Mouse (Mus musculus) midbrain, embryonic 16.5 days (tissue): ENCODE measurements around the gene Vmn2r90. TPM values are rescaled to one million over a fixed set of nuclear protein-coding genes. Genes with fewer than 3 reads are reported as not detected.
"Not testable (repeated sequence)": the region's sequence is repeated elsewhere in the genome, so short reads cannot be mapped to it uniquely, and the experiment has no call there.

Experiments
- ATAC-seq: fragments of 200-750 bp; cut with Nextera tagmentation; 2 replicates; pipeline ENCODE4 v1.8.0; 2017; ENCODE audit warnings: moderate TSS enrichment
- H3K27ac ChIP-seq: fragments of 300-500 bp; sonication (generic); 2 replicates; pipeline ENCODE4 v1.5.1; 2014; ENCODE audit warnings: mild to moderate bottlenecking, low read length, mixed read lengths
- H3K27me3 ChIP-seq: fragments of 300-500 bp; sonication (generic); 2 replicates; pipeline ENCODE4 v1.6.1; 2014; ENCODE audit warnings: low read depth, low read length, mixed read lengths; ENCODE audit not compliant: control insufficient read depth, insufficient read depth
- H3K36me3 ChIP-seq: fragments of 300-500 bp; sonication (generic); 2 replicates; pipeline ENCODE4 v1.6.1; 2014; ENCODE audit warnings: mild to moderate bottlenecking, low read length, moderate library complexity, mixed read lengths; ENCODE audit not compliant: control insufficient read depth, insufficient read depth
- H3K4me1 ChIP-seq: fragments of 300-500 bp; sonication (generic); 2 replicates; pipeline ENCODE4 v1.6.1; 2014; ENCODE audit warnings: mild to moderate bottlenecking, low read length, mixed read lengths; ENCODE audit not compliant: control insufficient read depth, insufficient read depth
- H3K4me2 ChIP-seq: fragments of 300-500 bp; sonication (generic); 2 replicates; pipeline ENCODE4 v1.6.1; 2014; ENCODE audit warnings: mild to moderate bottlenecking, low read length, mixed read lengths
- H3K4me3 ChIP-seq: fragments of 300-500 bp; sonication (generic); 2 replicates; pipeline ENCODE4 v1.5.1; 2014; ENCODE audit warnings: low read depth, mild to moderate bottlenecking, low read length, moderate library complexity, mixed read lengths
- H3K9ac ChIP-seq: fragments of 300-500 bp; sonication (generic); 2 replicates; pipeline ENCODE4 v1.6.1; 2014; ENCODE audit warnings: low read depth, low read length, mixed read lengths
- H3K9me3 ChIP-seq: fragments of 300-500 bp; sonication (generic); replicated peaks from 2 replicates; pipeline ENCODE4 v1.6.1; 2014; ENCODE audit warnings: mild to moderate bottlenecking, low read length, mixed read lengths; ENCODE audit not compliant: control insufficient read depth, poor library complexity, severe bottlenecking
- WGBS: fragments of 180-500 bp; shearing (Covaris S2); extraction: QIAGEN DNeasy Blood & Tissue Kit; methylation state at CpG from one replicate; pipeline ENCODE4 v1.1.7; 2014; 5-methylcytosine and 5-hydroxymethylcytosine counted together
- polyA plus RNA-seq: library from polyadenylated mRNA; unstranded; fragments of >200 nt; fragmentation: Nextera tagmentation; extraction: Ambion mirVana; gene quantifications from 2 replicates; pipeline ENCODE4 v1.2.1, GENCODE M21; 2015

Gene Vmn2r90
- polyA plus RNA-seq, 1 experiment from 2014 or later, result not detected

- not testable (repeated sequence) for H3K4me2 ChIP-seq, ATAC-seq, H3K9ac ChIP-seq, H3K4me1 ChIP-seq, H3K27me3 ChIP-seq, H3K36me3 ChIP-seq, H3K9me3 ChIP-seq, H3K27ac ChIP-seq, H3K4me3 ChIP-seq
These were observed 38.0 kb downstream of the Vmn2r90 start for GRCm38 (mm10) chr17:17741516-17741915.

DNA sequence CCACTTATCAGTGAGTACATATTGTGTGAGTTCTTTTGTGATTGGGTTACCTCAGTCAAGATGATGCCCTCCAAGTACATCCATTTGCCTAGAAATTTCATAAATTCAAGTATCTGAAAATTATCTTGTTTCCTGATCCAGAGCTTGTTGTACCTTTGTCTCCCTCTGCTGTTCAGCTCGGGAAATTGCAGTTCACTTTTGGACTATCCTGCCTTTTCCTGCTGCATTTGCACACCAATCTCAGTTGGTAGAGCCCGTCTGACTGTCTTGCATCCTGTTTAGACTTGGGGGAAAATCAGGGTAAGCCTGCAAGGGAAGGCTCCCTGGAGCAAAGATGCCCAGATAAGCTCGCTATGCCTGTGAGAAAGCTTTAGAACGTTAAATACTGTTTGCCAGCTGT is 45.8 kb downstream of the Vmn2r90 start:
- not testable (repeated sequence) for H3K4me2 ChIP-seq, ATAC-seq, H3K27ac ChIP-seq, H3K4me1 ChIP-seq, H3K36me3 ChIP-seq, H3K4me3 ChIP-seq, H3K9ac ChIP-seq, H3K9me3 ChIP-seq, H3K27me3 ChIP-seq
- 8% methylated on average over 4 of the region's 4 CpGs for WGBS

GRCm38 (mm10) chr17:17762614-17763293 is 59.2 kb downstream of the Vmn2r90 start:
- Histone ChIP-seq H3K4me2 (no peak overlapping the region), H3K4me3 (no peak overlapping the region), H3K36me3 (no peaks in the 10 kb centered on the region), H3K9ac (no peak overlapping the region), H3K4me1 (no peaks in the 10 kb centered on the region), H3K27ac (no peak overlapping the region), H3K9me3 (no peaks in the 10 kb centered on the region), H3K27me3 (no peaks in the 10 kb centered on the region)
- WGBS, result 76% methylated on average over 1 of the region's 1 CpGs
- ATAC-seq, result no peak

DNA sequence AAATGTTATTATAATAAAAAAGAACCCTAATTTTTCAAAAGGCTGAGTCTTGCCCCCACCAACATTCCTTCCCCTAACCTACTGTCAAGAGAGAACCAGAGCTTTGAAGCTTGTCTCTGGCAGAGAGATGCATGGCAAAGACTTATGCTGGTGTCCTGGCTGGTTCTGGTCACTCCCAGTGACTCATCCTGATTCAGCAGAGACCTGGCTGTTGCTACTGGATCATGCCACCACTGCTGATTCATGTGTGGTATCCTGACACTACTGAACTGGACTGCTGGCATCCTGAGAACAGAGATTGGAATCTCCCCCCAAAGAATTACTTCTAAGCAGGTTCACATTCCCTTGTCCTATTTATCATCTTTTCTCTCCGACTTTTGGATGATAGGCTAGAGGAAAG is 60.7 kb downstream of the Vmn2r90 start:
- H3K27me3 ChIP-seq, result no peaks in the 10 kb centered on the region
- H3K4me1 ChIP-seq, result no peaks in the 10 kb centered on the region

GRCm38 (mm10) chr17:17766481-17766880 is 62.9 kb downstream of the Vmn2r90 start:
- no peak overlapping the region for H3K27ac ChIP-seq
- ATAC-seq, result peak; percentile 78
- no peak overlapping the region for H3K4me3 ChIP-seq
- H3K9ac ChIP-seq, result no peak overlapping the region
- no peaks in the 10 kb centered on the region for H3K36me3 ChIP-seq
- no peaks in the 10 kb centered on the region for H3K27me3 ChIP-seq
- H3K4me1 ChIP-seq, result no peaks in the 10 kb centered on the region
- no peaks in the 10 kb centered on the region for H3K9me3 ChIP-seq
- WGBS, result 11% methylated on average over 3 of the region's 3 CpGs
- no peak overlapping the region for H3K4me2 ChIP-seq

More for the DNA sequence above, 60.7 kb downstream of the Vmn2r90 start:
- no peak for ATAC-seq
- no peak overlapping the region for H3K4me3 ChIP-seq
- H3K4me2 ChIP-seq, result no peak overlapping the region
- 48% methylated on average over 1 of the region's 1 CpGs for WGBS
- no peaks in the 10 kb centered on the region for H3K9me3 ChIP-seq
- H3K27ac ChIP-seq, result no peak overlapping the region
- no peak overlapping the region for H3K9ac ChIP-seq
- no peaks in the 10 kb centered on the region for H3K36me3 ChIP-seq

Other genes with a start within 250 kb of the Vmn2r90 start
- gene Lnpep, start 78.7 kb upstream of the Vmn2r90 start, polyA plus RNA-seq, result 6.6 and 8.5 TPM in 2 replicates
- gene Spaca6, start 123.4 kb downstream of the Vmn2r90 start, polyA plus RNA-seq, result 25.7 and 26.6 TPM in 2 replicates
- gene Has1, start 151.5 kb downstream of the Vmn2r90 start, polyA plus RNA-seq, result 0.98 and 1.3 TPM in 2 replicates
- 0.18 TPM in 1 of 2 replicates, not detected in the other for gene Fpr1, start 180.2 kb downstream of the Vmn2r90 start, polyA plus RNA-seq
- 0.23 TPM in 1 of 2 replicates, not detected in the other for gene Fpr2, start 184.1 kb downstream of the Vmn2r90 start, polyA plus RNA-seq
- gene Fpr3, start 184.1 kb downstream of the Vmn2r90 start, polyA plus RNA-seq, result not detected in 2 replicates